Mouse (Mus musculus) neural tube, embryonic 15.5 days (tissue): ENCODE data around the gene Psg25. TPM values are rescaled to one million over a fixed set of nuclear protein-coding genes. Genes with fewer than 3 reads are reported as not detected.
"Not testable (repeated sequence)": the region's sequence is repeated elsewhere in the genome, so short reads cannot be mapped to it uniquely, and the experiment has no call there.

Source experiments
- ATAC-seq: fragments of 200-750 bp; cut with Nextera tagmentation; 2 replicates; pipeline ENCODE4 v1.8.0; 2017; ENCODE audit warnings: mild to moderate bottlenecking, moderate TSS enrichment, moderate library complexity; ENCODE audit not compliant: low FRiP score
- H3K27ac ChIP-seq: fragments of 300-500 bp; sonication (generic); replicated peaks from 2 replicates; pipeline ENCODE4 v1.5.1; 2015; ENCODE audit warnings: mild to moderate bottlenecking, inconsistent platforms
- H3K27me3 ChIP-seq: fragments of 300-500 bp; sonication (generic); replicated peaks from 2 replicates; pipeline ENCODE4 v1.6.1; 2015; ENCODE audit warnings: inconsistent platforms
- H3K36me3 ChIP-seq: fragments of 300-500 bp; sonication (generic); 2 replicates; pipeline ENCODE4 v1.6.1; 2015; ENCODE audit warnings: inconsistent platforms
- H3K4me1 ChIP-seq: fragments of 300-500 bp; sonication (generic); 2 replicates; pipeline ENCODE4 v1.6.1; 2015; ENCODE audit warnings: inconsistent platforms
- H3K4me2 ChIP-seq: fragments of 300-500 bp; sonication (generic); 2 replicates; pipeline ENCODE4 v1.6.1; 2015; ENCODE audit warnings: inconsistent platforms, mild to moderate bottlenecking, moderate library complexity
- H3K4me3 ChIP-seq: fragments of 300-500 bp; sonication (generic); replicated peaks from 2 replicates; pipeline ENCODE4 v1.5.1; 2015; ENCODE audit warnings: mild to moderate bottlenecking, inconsistent platforms
- H3K9ac ChIP-seq: fragments of 300-500 bp; sonication (generic); replicated peaks from 2 replicates; pipeline ENCODE4 v1.6.1; 2015; ENCODE audit warnings: mild to moderate bottlenecking, inconsistent platforms
- H3K9me3 ChIP-seq: fragments of 300-500 bp; sonication (generic); replicated peaks from 2 replicates; pipeline ENCODE4 v1.6.1; 2016; ENCODE audit warnings: inconsistent platforms
- WGBS: fragments of 180-500 bp; shearing (Covaris S2); methylation state at CpG from one replicate; pipeline ENCODE4 v1.1.7; 2015; ENCODE audit warnings: mixed read lengths; 5-methylcytosine and 5-hydroxymethylcytosine counted together
- polyA plus RNA-seq: library from polyadenylated mRNA; unstranded; fragments of >200 nt; fragmentation: Nextera tagmentation; extraction: Ambion mirVana; gene quantifications from 2 replicates; pipeline ENCODE4 v1.2.1, GENCODE M21; 2015

Psg25 gene
- polyA plus RNA-seq: not detected in 2 replicates

DNA sequence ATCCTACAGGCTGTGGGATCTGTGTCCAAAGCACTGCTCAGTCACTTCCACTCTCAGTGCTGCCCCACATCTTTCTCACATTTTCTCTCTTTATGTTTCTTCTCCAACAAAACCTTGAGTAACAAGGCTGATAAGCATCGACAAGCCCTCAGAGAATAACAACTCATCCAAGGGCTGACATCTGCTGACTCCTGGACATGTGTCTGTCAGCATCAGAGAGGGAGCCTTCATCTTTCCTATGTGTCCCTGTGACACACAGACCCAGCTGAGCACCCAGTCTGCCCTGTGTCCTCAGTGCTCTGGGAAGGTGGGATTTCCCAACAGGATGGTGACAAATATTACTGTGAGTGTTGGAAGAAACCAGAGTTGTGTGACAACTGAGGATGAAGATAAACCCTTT is at the start of gene Psg25:
Psg25 (minus strand) TSS at position 101 of the 400 bp plus-strand sequence.
- H3K4me3 ChIP-seq: no peak within 1 kb of the TSS
- H3K9ac ChIP-seq: no peak within 1 kb of the TSS
- no peak for ATAC-seq
- no peaks in the 10 kb centered on the region for H3K4me1 ChIP-seq
- no peaks in the 10 kb centered on the region for H3K36me3 ChIP-seq
- no peaks in the 10 kb centered on the region for H3K9me3 ChIP-seq
- no peak within 1 kb of the TSS for H3K27ac ChIP-seq
- WGBS: 93% methylated on average over 1 of the region's 1 CpGs
- no peaks in the 10 kb centered on the region for H3K27me3 ChIP-seq
- no peak within 1 kb of the TSS for H3K4me2 ChIP-seq

- no peaks in the 10 kb centered on the region for H3K27me3 ChIP-seq
- WGBS: 88% methylated on average over 3 of the region's 3 CpGs
- H3K9ac ChIP-seq: no peak within 1 kb of the TSS
- no peak within 1 kb of the TSS for H3K4me3 ChIP-seq
- H3K4me1 ChIP-seq: no peaks in the 10 kb centered on the region
- 0 out of 2 replicates have a peak, but pooled peaks cover 5% of the 10 kb centered on the region for H3K9me3 ChIP-seq
- no peak within 1 kb of the TSS for H3K27ac ChIP-seq
- ATAC-seq: no peak
- no peaks in the 10 kb centered on the region for H3K36me3 ChIP-seq
- H3K4me2 ChIP-seq: no peak within 1 kb of the TSS
Measured at GRCm38 (mm10) chr7:18567205-18567604, 35.1 kb upstream of the Psg25 start, which contains the start of gene Psg27. TSS of gene Psg27 (minus strand) at chr7:18567305.

- Histone ChIP-seq H3K4me2 (no peak overlapping the region), H3K4me3 (no peak overlapping the region), H3K36me3 (no peaks in the 10 kb centered on the region), H3K27ac (no peak overlapping the region), H3K4me1 (no peaks in the 10 kb centered on the region), H3K27me3 (no peaks in the 10 kb centered on the region), H3K9ac (no peak overlapping the region), H3K9me3 (no peaks in the 10 kb centered on the region)
- no peak for ATAC-seq
Measured at GRCm38 (mm10) chr7:18559850-18560249, 27.8 kb upstream of the Psg25 start.

DNA sequence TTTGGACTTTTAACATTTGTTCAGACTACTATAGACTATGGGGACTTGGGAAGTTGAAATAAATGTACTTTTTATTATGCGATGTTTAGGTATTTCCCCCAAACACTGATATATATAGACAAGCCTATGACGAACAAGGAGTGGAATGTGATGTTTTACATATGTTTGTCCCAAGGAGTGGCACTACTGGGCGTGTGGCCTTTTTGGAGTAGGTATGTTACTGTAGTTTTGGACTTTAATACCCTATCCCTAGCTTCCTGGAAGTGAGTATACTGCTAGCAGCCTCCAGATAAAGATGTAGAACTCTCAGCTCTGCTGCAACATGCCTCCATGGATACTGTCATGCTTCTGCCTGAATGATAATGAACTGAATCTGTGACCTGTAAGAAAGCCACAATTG is 23.7 kb upstream of the Psg25 start:
- not testable (repeated sequence) for H3K9me3 ChIP-seq, H3K27me3 ChIP-seq, H3K4me2 ChIP-seq, H3K4me3 ChIP-seq, H3K4me1 ChIP-seq, H3K27ac ChIP-seq, ATAC-seq, H3K9ac ChIP-seq, H3K36me3 ChIP-seq
- 83% methylated on average over 3 of the region's 3 CpGs for WGBS

DNA sequence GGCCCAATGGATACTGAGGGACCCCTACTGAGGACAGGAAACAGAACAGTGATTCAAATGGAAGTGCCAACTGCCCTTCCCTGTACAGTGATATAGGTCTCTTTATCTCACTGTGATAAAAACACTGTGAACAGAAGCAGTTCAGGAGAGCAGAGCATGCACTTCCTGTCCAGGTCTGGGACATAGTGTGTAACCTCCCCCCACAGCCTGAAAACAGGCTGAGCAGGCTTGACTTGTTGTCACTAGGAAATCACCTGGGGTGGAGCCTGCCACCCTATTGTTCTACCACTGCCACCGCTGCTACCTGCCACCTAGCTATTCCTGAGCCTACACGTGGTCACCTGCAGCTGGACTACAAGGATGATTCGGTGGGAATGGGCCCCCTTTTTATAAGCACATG is 1.4 kb upstream of the Psg25 start:
- H3K27ac ChIP-seq: no peak overlapping the region
- H3K4me1 ChIP-seq: no peaks in the 10 kb centered on the region
- H3K27me3 ChIP-seq: no peaks in the 10 kb centered on the region
- H3K36me3 ChIP-seq: no peaks in the 10 kb centered on the region
- WGBS: 55% methylated on average over 3 of the region's 3 CpGs
- H3K4me3 ChIP-seq: no peak overlapping the region
- no peak for ATAC-seq
- H3K9me3 ChIP-seq: no peaks in the 10 kb centered on the region
- H3K4me2 ChIP-seq: no peak overlapping the region
- H3K9ac ChIP-seq: no peak overlapping the region

- no peaks in the 10 kb centered on the region for H3K27me3 ChIP-seq
- no peak overlapping the region for H3K9ac ChIP-seq
- WGBS: 94% methylated on average over 8 of the region's 8 CpGs
- H3K36me3 ChIP-seq: no peaks in the 10 kb centered on the region
- no peaks in the 10 kb centered on the region for H3K9me3 ChIP-seq
- no peak overlapping the region for H3K27ac ChIP-seq
- no peak overlapping the region for H3K4me3 ChIP-seq
- H3K4me1 ChIP-seq: no peaks in the 10 kb centered on the region
- H3K4me2 ChIP-seq: no peak overlapping the region
- no peak for ATAC-seq
Measured at GRCm38 (mm10) chr7:18524668-18525067, 7.4 kb downstream of the Psg25 start.

GRCm38 (mm10) chr7:18512848-18513247 is 19.2 kb downstream of the Psg25 start:
- H3K27me3 ChIP-seq, H3K9ac ChIP-seq, H3K27ac ChIP-seq, H3K9me3 ChIP-seq, H3K36me3 ChIP-seq, H3K4me1 ChIP-seq, H3K4me3 ChIP-seq, H3K4me2 ChIP-seq, ATAC-seq: not testable (repeated sequence)

GRCm38 (mm10) chr7:18512417-18512816 is 19.7 kb downstream of the Psg25 start:
- not testable (repeated sequence) for H3K4me1 ChIP-seq, H3K4me2 ChIP-seq, H3K9ac ChIP-seq, ATAC-seq, H3K27ac ChIP-seq, H3K27me3 ChIP-seq, H3K36me3 ChIP-seq, H3K4me3 ChIP-seq, H3K9me3 ChIP-seq
- WGBS: 53% methylated on average over 2 of the region's 2 CpGs

- H3K9me3 ChIP-seq: no peaks in the 10 kb centered on the region
- no peak overlapping the region for H3K4me2 ChIP-seq
- ATAC-seq: no peak
- no peaks in the 10 kb centered on the region for H3K36me3 ChIP-seq
- 32% methylated on average over 9 of the region's 9 CpGs for WGBS
- H3K9ac ChIP-seq: no peak overlapping the region
- no peak overlapping the region for H3K4me3 ChIP-seq
- H3K27ac ChIP-seq: no peak overlapping the region
- H3K27me3 ChIP-seq: no peaks in the 10 kb centered on the region
- H3K4me1 ChIP-seq: no peaks in the 10 kb centered on the region
Measured at GRCm38 (mm10) chr7:18511479-18511878, 20.6 kb downstream of the Psg25 start.

DNA sequence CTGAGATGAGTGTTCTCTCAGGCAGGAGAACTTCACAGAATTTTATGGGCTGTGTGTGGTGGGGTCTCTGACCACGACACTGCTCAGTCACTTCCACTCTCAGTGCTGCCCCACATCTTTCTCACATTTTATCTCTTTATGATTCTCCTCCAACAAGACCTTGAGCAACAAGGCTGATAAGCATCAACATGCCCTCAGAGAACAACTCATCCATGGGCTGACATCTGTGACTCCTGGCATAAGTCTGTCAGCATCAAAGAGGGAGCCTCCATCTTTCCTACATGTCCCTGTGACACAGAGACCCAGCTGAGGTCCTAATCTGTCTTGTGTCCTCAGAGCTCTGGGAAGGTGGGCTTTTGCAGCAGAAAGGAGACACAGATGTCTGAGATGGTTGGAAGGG is 48.0 kb downstream of the Psg25 start, which contains the start of gene Psg26:
Psg26 (minus strand) TSS at position 101 of the 400 bp plus-strand sequence.
- Histone ChIP-seq H3K4me2 (no peak within 1 kb of the TSS), H3K4me1 (no peaks in the 10 kb centered on the region), H3K9me3 (0 out of 2 replicates have a peak, but pooled peaks cover 13% of the 10 kb centered on the region), H3K36me3 (no peaks in the 10 kb centered on the region), H3K27ac (no peak within 1 kb of the TSS), H3K9ac (no peak within 1 kb of the TSS), H3K27me3 (no peaks in the 10 kb centered on the region), H3K4me3 (no peak within 1 kb of the TSS)
- WGBS: 78% methylated on average over 1 of the region's 1 CpGs
- ATAC-seq: no peak

Other genes with a start within 250 kb of the Psg25 start
- not detected in 2 replicates for gene Psg18, start 177.3 kb downstream of the Psg25 start, polyA plus RNA-seq
- gene Psg28, start 100.2 kb downstream of the Psg25 start, polyA plus RNA-seq: not detected in 2 replicates
- not detected in 2 replicates for gene Psg26, start 48.1 kb downstream of the Psg25 start, polyA plus RNA-seq
- gene Psg27, start 35.0 kb upstream of the Psg25 start, polyA plus RNA-seq: not detected in 2 replicates
- gene Psg23, start 84.2 kb upstream of the Psg25 start, polyA plus RNA-seq: not detected in 2 replicates
- gene Psg21, start 124.5 kb upstream of the Psg25 start, polyA plus RNA-seq: not detected in 2 replicates
- not detected in 2 replicates for gene Psg20, start 153.9 kb upstream of the Psg25 start, polyA plus RNA-seq
- not detected in 2 replicates for gene Psg22, start 185.8 kb upstream of the Psg25 start, polyA plus RNA-seq